Mouse (Mus musculus): Measurements from ENCODE around the gene Olfr293. TPM values are rescaled to one million over a fixed set of nuclear protein-coding genes. Genes with fewer than 3 reads are reported as not detected.

The Olfr293 gene
- not detected in 2 replicates for polyA plus RNA-seq (2016; fragmentation: Nextera tagmentation; extraction: Ambion mirVana)

- Histone ChIP-seq H3K36me3 (no peaks in the 10 kb centered on the region), H3K27ac (no peak within 1 kb of the TSS), H3K4me1 (no peaks in the 10 kb centered on the region), H3K4me3 (no peak within 1 kb of the TSS), H3K27me3 (no peaks in the 10 kb centered on the region), H3K9me3 (no peaks in the 10 kb centered on the region), H3K4me2 (replicated peaks) (no peak within 1 kb of the TSS), H3K9ac (no peak within 1 kb of the TSS)
- ATAC-seq (ENCODE audit: insufficient number of reproducible peaks, insufficient read depth, low FRiP score, low TSS enrichment) = no peak
- 92% methylated on average over 4 of the region's 4 CpGs for WGBS
Measured at GRCm38 (mm10) chr7:86648761-86649160, at the start of gene Olfr293. TSS of gene Olfr293 (plus strand) at chr7:86649061.

GRCm38 (mm10) chr7:86616543-86616942 is 32.3 kb upstream of the Olfr293 start, which contains the start of gene Olfr294:
TSS of gene Olfr294 (minus strand) at chr7:86616643.
- ATAC-seq (ENCODE audit: insufficient number of reproducible peaks, insufficient read depth, low FRiP score, low TSS enrichment) = no peak

DNA sequence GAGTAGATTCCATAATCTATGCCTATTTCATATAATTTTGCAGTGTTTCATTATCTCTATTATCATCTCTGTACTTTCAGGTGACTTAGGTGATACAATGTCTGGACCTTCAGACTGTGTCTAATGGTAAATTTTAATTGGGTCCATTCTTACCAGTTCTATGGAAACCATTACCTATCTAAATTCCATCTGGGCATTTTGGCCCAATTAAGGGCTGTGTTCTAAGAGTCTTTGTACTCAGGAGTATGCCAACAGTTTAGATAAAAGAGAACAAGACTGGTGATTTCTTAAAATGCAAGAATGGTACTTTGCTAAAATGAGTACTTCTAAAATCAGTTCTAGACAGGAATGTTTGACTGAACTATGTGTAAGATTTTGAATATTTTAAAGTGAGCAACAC is 39.2 kb downstream of the Olfr293 start, which contains the start of gene Olfr292:
TSS of gene Olfr292 (plus strand) at position 301 of the 400 bp plus-strand sequence.
- H3K4me3 ChIP-seq = no peak within 1 kb of the TSS
- no peak for ATAC-seq (ENCODE audit: insufficient number of reproducible peaks, insufficient read depth, low FRiP score, low TSS enrichment)

More at GRCm38 (mm10) chr7:86616543-86616942, 32.3 kb upstream of the Olfr293 start, which contains the start of gene Olfr294:
- no peaks in the 10 kb centered on the region for H3K9me3 ChIP-seq
- H3K4me2 ChIP-seq (replicated peaks) = no peak within 1 kb of the TSS
- WGBS = 58% methylated on average over 2 of the region's 2 CpGs
- H3K4me3 ChIP-seq = no peak within 1 kb of the TSS
- H3K27me3 ChIP-seq = no peaks in the 10 kb centered on the region
- H3K9ac ChIP-seq = no peak within 1 kb of the TSS
- no peak within 1 kb of the TSS for H3K27ac ChIP-seq
- no peaks in the 10 kb centered on the region for H3K36me3 ChIP-seq
- H3K4me1 ChIP-seq = no peaks in the 10 kb centered on the region

More for the DNA sequence above, 39.2 kb downstream of the Olfr293 start, which contains the start of gene Olfr292:
- Histone ChIP-seq H3K4me2 (replicated peaks) (no peak within 1 kb of the TSS), H3K4me1 (no peaks in the 10 kb centered on the region), H3K9me3 (no peaks in the 10 kb centered on the region), H3K36me3 (no peaks in the 10 kb centered on the region), H3K27me3 (no peaks in the 10 kb centered on the region), H3K27ac (no peak within 1 kb of the TSS), H3K9ac (no peak within 1 kb of the TSS)

Other genes starting within 250 kb of the Olfr293 start
- gene Olfr301, start 245.2 kb upstream of the Olfr293 start, polyA plus RNA-seq (2016; fragmentation: Nextera tagmentation; extraction: Ambion mirVana) = not detected in 2 replicates
- 0.04 TPM in 1 of 2 replicates, not detected in the other for gene Olfr299, start 189.1 kb upstream of the Olfr293 start, polyA plus RNA-seq (2016; fragmentation: Nextera tagmentation; extraction: Ambion mirVana)
- not detected in 2 replicates for gene Olfr298, start 156.6 kb upstream of the Olfr293 start, polyA plus RNA-seq (2016; fragmentation: Nextera tagmentation; extraction: Ambion mirVana)
- not detected in 2 replicates for gene Olfr297, start 129.1 kb upstream of the Olfr293 start, polyA plus RNA-seq (2016; fragmentation: Nextera tagmentation; extraction: Ambion mirVana)
- gene Olfr295, start 65.2 kb upstream of the Olfr293 start, polyA plus RNA-seq (2016; fragmentation: Nextera tagmentation; extraction: Ambion mirVana) = not detected in 2 replicates
- not detected in 2 replicates for gene Olfr294, start 32.4 kb upstream of the Olfr293 start, polyA plus RNA-seq (2016; fragmentation: Nextera tagmentation; extraction: Ambion mirVana)
- not detected in 2 replicates for gene Olfr292, start 39.3 kb downstream of the Olfr293 start, polyA plus RNA-seq (2016; fragmentation: Nextera tagmentation; extraction: Ambion mirVana)
- gene Folh1, start 126.9 kb downstream of the Olfr293 start, polyA plus RNA-seq (2016; fragmentation: Nextera tagmentation; extraction: Ambion mirVana) = 0.09 and 0.12 TPM in 2 replicates
- not detected in 2 replicates for gene Vmn2r77, start 146.0 kb downstream of the Olfr293 start, polyA plus RNA-seq (2016; fragmentation: Nextera tagmentation; extraction: Ambion mirVana)